Mouse (Mus musculus) kidney, postnatal 36 days (tissue): ENCODE data around the gene Uck2.
A peak's percentile ranks its signal among the peaks of the same experiment; 100 is the strongest.

Experiments used
- DNase-seq, 2 experiments: peaks; one replicate each; pipeline ENCODE4 v3.0.0; 2021 to 2022; ENCODE audit warnings: mixed read lengths in 2 of 2

The Uck2 gene

DNA sequence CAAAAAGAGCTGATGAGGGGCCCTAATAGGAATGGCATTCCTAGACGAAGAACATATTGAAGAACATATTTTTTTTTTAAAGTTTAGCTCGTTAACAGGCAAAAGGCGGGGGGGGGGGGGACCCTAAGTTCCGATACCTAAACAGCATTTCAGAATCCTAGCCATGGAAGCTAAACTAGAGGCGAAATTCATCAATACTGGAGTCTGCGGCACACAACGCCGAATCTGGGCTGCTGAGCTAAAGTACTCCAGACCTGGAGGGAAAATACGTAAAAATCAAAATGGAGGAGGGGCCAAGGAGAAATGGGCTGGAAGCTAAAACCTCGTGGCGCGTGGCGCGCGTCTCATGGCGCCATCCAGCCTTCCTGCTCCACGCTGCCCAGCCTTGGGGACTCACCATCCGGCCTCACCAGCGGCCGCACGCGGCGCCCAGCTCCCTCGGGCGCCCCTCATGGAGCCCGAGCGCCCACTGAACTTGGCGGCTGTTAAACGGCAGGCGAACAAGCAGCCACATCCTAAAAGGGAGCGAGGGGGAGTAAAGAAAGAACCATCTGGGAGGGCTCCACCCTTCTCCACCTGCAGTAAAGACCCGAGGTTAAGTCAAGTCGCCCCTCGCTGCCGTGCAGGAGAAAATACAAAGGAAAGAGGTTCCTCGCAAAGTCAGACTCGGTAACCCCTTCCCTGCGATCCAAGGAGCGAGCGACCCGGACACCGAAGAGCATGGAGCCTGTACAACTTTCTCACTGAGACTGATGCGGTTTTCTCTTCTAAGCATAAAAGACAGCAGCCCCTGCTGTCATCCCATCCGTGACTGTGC is 1.5 kb downstream of the Uck2 start:
- DNase-seq = peak; percentile 32 to 62

DNA sequence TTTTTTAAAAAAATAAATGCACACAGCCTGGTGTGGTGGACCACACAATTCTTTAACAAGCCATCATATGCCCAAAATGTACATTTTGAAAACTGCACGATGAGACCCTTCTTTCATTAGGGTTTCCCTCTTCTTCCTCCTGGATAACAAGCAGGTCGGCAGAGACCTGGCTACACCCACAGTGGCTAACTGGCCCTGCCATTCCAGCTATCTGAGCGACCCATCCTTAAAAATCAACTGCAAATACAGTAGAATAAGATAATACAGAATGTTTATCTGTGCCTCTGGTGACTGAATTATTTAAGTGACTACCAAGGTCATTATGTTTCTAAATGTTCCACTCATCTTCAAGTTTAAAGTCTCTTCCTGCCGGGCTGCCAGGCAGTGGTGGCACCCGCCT is 2.4 kb downstream of the Uck2 start:
- DNase-seq = no peak

DNA sequence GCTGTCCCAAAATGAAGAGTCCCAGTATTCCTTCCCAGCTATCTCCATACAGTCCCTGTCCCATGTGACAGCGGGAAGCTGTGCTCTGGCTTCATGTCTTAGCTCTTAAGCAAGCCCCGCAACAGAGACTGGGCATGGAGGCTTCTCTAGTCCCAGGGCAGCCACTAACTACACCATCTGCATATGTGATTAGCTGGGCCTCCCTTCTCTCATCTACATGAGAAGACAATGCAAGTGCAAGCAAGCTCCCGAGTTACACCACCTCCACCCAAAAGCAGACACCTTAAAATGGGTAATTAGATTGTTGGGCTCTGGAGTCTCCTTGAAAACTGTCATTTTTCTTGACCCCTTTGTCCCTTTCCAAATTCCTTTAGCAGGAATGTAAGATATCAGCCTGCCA is 3.0 kb downstream of the Uck2 start:
- DNase-seq = no peak

DNA sequence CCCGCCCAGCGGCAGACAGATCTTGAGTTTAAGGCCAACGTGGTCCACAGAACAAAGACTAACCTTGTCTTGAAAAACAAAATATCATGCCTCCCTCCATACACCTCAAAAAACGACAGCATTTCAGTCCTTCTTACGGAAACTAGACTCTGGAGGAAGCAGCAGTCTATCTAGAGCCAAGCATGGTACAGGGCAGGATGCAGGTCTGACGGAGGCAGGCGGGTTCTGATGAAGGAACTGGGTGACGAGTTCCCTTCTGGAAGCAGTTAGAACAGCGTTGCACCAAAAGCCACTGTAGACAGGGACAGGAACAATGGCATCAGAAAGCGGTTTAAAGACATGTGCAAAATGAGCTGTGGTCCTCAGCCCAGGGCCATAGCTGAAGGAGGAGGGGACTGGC is 5.1 kb downstream of the Uck2 start:
- no peak for DNase-seq

DNA sequence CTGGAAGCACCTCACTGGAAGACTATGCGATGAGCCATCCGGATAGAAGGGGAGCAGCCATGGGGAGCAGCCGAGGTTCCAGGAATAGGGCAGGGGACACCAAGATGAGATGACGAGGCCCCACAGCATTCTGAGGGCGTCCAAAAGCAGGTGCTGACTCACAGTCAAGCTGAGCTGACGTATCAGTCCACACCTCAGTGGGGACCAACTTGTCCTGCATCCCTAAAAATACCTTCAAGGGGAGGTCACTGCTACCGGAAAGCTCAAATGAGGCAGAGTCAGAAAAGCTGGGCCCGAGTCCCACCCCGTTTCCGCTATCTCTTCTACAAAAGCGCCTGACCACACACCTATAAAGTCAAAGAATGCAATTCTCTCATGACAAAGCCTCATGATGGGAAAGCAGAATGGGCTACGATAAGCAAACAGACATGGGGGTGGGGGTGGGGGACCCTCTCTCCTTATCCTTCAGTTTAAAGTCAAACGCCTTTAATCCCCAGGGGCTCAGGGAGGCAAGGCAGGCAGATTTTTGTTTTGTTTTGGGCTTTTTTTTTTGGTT is 5.9 kb downstream of the Uck2 start:
- no peak for DNase-seq

DNA sequence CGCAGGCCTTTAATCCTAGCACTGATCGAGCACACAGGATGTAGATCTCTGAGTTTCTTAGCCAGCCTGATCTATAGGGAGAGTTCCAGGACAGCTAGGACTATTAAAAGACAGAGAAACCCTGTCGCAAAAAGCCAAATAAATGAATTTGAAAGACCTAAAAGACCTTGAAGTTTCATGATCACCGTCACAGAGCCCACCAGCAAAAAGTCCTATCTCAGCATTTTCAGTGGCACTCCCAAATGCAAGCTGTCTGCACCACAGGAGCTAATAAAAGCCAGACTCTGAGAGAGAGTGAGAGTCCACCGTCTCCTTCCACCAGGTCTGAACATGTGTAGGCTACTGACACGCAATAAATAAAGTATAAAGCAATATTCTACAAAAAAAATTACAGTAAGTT is 6.7 kb downstream of the Uck2 start:
- no peak for DNase-seq

DNA sequence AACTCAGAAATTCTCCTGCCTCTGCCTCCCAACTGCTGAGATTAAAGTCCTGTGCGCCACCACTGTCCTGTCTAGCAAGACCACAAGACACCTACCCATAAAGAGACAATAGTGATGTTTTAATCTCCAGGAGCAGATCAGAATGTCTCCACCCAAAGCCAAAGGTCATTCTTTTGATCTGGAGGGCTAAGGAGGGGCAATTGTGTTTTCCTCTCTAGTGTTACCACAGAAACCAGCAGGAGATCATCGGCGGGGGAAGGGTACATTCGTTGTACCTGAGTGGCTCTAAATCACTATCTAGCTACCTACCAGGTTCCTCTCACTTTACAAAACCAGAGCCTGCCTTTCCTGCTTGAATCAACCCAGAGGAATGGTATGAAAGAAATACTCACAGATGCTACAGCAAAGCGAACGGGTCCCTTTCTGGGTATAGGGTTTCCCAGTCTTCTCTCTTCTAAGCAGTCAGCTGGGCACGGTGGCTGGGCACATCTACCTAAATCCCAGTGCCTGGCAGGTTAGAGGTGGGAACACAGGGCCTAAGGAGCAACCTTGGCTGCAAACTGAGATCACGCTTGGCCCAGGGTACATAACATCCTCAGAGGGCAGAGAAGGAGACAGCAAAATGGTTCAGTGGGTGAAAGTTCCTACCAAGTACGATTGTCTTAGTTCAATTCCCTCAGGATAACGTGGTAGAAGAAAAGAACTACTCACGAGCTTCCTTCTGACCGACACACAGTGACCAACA is 10.3 kb downstream of the Uck2 start:
- DNase-seq = no peak

DNA sequence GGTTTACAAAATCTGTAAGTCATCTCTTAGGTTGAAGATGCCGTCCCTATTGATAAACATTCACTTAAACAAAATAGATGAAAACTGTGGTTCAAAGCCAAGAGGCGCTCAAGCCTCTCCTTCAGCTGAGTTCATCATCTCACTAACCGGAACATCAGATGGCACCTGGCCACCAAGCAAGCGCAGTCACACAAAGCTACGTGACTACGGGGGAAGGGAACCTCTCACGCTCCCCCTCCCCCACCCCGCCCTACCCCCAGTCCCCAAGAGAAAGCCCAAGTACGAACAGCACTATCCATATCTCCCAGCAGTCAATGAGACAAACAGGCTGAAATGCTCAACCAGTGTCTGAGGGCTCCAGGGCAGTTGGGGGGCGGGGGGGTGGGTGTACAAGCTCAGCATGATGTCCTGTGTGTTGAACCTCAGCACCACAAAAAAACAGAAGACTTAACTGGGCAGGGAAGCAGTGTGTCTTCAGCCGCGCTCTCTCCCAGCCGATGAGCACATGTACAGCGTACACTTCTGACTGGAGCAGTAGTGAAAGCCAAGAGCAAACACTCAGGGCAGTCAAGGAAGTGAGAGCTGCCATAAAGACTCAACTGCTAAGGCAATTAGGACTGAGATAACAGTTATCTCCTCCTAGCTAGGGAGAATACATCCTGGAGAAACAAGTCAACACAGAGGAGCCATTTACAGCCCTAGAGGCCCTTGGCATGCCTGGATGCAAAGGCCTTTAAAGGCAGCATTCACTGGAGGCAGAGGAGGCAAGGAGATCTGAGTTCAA is 11.5 kb downstream of the Uck2 start:
- DNase-seq = no peak

DNA sequence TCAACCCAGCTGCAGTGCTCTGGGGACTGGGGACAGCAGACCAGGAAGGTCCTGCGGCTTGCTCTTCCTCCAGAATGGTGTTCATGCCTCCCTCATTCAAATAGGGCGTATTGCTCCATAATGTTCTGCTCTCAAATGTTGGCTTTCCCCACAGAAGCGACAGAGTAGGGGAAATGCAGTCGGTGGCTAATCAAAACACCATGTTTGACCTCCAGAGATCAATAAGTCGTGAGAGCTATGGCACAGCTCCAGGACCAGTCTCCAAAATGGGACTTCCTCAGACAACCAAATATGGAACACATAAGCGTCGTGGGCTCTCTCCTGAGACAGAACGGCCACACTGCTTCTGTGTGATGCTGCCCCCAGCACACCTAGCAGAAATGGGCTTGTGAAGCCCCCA is 13.3 kb downstream of the Uck2 start:
- DNase-seq = no peak

DNA sequence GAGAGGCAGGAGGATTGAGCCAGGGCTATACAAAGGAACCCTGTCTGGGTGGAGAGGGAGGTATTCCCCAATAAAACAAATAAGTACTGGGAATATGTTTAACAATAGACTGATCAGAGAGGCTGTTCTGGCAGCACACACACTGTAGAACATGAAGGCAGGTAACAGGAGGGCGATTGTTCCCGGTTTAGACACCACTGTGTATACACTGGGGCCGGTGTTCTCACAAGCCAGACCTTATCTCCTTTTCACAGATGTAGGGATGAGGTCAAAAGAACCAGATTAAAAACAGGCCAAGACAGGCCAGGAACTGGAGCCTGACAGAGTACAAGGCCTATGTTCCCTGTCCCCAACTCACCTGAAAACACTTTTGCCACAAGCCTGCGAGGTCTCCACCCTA is 13.8 kb downstream of the Uck2 start:
- no peak for DNase-seq

DNA sequence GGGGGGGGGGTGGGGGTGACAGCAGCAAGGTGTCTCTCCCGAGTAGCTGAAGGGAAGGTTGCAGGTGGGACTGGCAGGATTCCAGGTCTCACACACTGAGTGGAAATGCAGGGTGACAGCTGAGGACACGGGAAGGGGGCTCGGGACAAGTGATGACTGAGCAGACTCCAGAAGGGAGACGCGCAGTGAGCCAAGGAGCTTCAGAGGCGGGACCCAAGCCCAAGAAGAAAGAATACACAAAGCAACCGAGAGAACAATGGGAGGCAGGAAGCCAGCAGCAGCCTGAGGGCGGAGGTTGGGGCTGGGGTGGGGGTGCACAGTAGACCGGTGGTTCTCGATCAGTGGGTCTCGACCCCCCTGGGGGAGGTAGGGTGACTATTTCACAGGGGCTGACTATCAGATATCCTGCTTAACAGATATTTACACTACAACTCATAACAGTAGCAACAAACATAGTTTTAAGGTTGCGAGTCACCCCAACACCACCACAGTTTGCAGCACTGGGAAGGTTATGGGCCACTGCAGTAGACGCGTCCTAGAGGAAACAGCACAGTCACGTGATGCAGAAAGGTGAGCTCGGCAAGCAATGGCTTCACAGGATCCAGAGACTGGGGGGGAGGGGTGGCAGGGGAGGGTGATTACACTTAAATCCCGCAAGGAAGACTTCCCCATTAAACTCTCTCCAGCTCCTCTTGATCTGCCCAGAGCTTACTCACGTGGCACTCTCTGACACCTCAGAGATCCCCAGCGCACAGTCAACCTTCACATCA is 14.6 kb downstream of the Uck2 start:
- DNase-seq = no peak

DNA sequence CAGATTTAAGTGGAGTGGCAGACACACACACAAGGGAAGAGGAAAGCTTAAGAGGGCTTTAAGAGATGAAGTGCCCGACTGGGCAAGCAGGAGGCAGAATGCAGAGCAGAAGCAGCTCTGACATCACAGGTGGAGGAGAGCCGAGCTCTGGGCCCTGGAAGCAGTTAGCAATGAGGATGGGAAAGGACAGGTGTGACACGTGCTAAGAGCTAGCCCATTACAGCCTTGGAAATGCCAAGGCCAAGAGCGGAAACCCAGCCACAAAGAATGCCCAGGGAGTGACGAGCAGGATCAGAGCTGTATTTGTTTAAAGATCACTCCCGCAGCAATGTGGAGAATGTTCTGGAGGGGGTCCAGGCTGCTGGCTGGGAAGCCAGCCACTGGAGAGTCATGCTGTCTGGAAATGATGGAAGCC is 15.3 kb downstream of the Uck2 start:
- peak; percentile 67 to 68 for DNase-seq

DNA sequence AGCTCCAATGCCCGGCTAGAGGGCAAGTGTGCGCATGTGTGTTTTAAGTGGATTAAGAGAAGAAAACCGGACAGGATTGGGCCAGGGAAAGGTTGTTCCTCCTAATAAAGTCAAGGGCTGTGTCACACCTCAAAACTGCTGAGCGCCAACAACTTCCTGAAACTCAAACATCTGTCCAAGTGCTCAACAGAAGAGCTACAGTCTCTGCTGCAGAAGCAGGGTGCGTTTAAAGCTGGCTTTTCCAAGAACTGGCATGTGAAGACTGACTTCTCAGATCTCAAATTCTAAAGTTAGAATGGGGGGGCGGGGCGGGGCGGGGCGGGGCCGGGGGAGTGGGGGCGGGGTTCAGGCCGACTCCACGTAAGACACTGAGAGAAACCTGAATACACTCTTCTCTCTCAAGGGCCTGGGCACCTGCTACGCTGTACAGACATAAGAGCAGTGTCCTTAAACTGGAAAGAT is 15.7 kb downstream of the Uck2 start:
- no peak for DNase-seq

DNA sequence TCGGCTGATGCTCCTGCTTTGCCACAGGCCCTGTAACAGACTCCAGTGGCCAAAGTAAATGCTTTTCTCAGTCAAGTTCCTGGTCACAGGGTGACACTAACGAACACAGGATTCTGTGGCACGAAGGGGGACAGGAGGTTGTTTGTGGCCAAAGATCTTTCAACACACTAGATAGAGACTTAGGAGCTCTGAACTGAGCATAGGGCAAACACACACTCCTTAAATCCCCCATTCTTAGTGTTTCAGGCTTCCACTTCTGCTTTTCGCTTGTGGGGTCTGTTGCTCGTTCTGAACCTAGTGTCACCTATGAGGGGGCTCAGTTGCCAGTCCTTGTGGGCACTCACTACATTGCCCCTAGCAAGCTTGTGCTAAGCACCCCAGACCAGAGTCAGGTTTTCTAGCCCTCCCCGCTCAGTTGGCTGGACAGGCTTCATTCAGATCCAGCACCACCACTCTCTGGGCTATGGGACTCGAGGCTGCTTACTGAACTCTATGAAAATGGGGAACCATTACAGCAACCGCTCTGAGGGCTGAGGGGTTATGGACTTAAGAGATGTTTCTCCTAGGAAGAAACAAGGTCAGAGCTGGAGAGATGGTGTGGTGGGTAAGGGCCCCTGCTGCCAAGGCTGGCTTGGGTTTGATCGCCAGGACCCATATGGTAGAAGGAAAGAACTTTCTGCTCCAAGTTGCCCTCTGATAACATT is 16.6 kb downstream of the Uck2 start:
- DNase-seq = no peak

DNA sequence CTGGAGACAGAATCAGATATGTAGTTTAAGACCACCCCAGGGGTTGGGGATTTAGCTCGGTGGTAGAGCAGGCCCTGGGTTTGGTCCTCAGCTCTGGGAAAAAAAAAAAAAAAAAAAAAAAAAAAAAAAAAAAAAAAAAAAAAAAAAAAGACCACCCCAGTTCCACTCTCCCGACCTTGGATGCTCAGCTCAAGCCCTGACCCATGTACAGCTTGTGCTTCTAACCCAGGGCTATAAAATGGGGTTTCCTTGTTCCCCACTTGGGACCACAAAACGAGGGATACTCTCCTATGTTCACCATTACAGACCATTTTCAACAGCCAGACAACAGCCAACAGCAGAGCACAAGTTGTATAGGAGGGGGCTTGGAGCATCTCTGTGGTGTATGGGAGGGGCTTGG is 18.4 kb downstream of the Uck2 start:
- DNase-seq = no peak

DNA sequence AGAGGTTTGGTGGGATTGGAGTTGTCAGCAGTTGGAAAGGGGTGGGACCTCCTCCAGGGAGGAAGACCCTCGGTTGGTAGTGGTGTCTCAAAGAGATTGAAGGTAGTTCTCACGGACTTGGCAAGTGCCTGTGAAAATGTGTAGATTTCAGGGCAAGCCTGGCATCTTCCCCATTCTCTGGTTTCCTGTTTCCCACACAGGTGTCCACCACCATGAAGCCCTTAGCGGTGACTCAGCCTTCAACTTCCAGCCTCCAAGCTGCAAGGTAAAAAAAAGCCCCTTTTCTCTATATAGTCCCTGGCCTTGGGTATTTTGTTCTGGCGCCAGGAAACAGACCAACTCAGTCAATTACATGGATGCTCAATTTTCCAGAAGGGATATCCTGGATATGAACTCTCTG is 19.8 kb downstream of the Uck2 start:
- no peak for DNase-seq

DNA sequence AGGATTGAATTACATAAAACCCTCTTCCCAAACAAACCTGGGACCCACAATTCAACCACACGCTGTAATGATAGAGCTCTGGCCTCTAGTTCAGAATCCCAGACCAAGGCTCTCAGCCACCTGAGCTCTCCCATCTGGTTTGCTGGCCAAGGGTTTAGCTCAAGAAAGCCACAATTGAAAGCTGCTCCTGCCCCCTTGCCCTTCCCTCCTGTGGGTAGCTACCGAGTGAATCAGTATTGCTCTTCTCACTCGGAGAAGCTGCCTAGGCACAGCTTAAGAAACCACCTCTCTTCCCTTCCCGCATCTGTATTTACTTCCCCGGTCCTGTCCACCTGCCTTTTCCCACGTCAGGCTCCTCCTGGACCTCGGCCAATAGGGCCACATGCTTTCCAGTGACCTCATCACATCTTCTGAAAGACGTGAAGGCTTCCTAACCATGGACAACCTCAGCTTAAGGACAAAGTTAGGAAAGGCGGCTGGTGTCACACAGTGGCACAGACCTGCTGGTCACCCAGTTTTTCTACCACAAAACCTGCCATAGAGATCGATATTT is 22.6 kb downstream of the Uck2 start:
- peak in 1 of 2 experiments; percentile 39 for DNase-seq

DNA sequence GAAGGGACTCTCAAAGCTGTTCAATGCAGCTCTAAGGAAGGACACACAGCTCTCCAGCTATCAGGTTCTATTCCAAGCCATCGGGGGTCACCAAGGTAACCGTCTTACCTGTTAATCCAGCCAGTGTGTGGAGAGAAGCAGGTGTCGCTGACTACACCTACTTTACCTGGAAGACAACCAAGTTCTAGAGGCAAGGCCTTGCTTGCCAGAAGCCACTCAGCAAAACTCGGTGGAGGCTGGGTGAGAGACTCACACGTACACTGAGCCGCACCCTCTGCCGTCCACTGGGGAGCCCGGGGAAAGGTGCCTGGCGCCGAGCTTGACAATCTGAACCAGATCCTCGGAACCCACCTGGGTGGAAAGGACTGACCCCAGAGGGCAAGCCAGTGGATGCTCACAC is 23.4 kb downstream of the Uck2 start:
- DNase-seq = peak in 1 of 2 experiments; percentile 45

DNA sequence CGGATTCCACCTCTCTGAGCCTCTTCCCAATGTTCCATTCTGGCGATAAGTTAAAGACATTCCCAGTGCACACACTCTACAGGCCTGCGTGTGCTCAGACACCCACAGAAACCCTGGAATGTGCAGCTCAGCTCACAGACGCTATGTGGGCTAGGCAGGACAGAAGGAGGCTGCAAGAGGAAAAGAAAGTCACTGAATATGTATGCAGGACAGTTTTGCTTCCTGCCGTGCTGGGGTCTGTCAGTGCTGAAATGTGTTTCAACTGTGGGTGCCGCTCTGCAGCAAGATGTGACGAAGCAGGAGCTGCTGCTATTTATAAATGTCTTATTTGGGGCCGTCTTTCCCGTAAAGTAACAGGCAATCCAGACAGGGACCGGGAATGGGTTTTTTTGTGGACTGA is 25.4 kb downstream of the Uck2 start:
- no peak for DNase-seq

DNA sequence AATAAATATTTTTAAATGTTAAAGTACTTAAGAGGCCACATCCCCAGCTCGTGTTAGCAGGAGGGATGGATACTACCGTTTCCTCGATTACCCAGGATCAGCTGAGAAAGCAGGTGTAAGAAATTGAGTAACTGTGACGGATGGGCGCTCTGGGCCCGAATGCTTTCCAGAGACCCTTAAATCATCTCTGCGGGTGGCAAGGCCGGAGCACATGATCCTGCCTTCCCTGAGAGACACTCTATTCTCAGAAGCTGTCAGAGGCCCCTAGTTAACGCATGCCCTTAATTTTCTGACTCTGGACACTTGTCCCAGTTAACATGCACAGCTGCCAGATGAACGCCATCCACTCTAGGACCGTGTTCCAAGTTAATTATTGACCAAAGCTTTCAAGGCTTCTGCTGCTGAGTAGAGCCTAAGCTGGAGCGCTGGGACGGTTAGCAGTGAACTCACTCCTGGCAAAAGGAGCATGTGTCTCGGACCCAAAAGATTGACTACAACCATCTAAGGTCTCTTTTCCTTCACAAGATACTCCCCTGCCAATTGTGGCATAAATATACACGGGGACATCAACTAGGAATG is 28.3 kb downstream of the Uck2 start:
- peak; percentile 51 to 75 for DNase-seq

DNA sequence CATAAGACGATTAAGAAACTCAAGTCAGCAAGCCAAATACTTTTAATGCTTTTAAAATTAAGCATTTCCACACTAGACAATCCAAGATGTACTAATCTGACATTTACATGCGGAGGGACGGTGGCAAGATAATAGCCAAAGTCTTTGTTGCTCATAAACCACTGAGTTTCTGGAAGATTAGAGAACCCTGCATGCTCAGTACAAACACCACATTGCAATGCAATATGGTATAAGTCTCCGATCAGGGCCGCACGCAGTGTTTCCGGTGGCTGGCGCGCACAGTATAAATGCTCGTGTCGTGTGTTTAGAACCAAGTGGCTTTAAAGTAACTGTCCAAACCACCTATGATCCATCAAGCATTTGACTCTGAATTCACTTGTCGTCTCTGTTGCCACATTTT is 31.5 kb downstream of the Uck2 start:
- no peak for DNase-seq
